Mouse (Mus musculus): ENCODE data around the gene Ndst2. TPM values are rescaled to one million over a fixed set of nuclear protein-coding genes. Genes with fewer than 3 reads are reported as not detected.
A peak's percentile ranks its signal among the peaks of the same experiment; 100 is the strongest.

The Ndst2 gene
- polyA plus RNA-seq, 1 experiment from 2014 or later = 28.1 TPM

GRCm38 (mm10) chr14:20771941-20772340 lies 37.6 kb upstream of the Ndst2 start:
- Histone ChIP-seq H3K9ac (replicated peaks; ENCODE audit: low read depth, low read length) (no peak overlapping the region), H3K27ac (ENCODE audit: low read length) (no peak overlapping the region), H3K36me3 (ENCODE audit: control insufficient read depth, insufficient read depth, low read length) (peaks cover 22% of the 10 kb centered on the region), H3K4me1 (ENCODE audit: control insufficient read depth, insufficient read depth, low read length) (no peaks in the 10 kb centered on the region; the same call in 1 of the 2 replicates), H3K4me2 (replicated peaks; ENCODE audit: low read depth, low read length) (no peak overlapping the region), H3K27me3 (ENCODE audit: control insufficient read depth, insufficient read depth, low read length) (no peaks in the 10 kb centered on the region), H3K4me3 (ENCODE audit: low read depth, low read length) (no peak overlapping the region), H3K9me3 (ENCODE audit: control insufficient read depth, low read depth, low read length) (no peaks in the 10 kb centered on the region)
- WGBS = 71% methylated on average over 3 of the region's 3 CpGs
- no peak for ATAC-seq (ENCODE audit: insufficient number of reproducible peaks, insufficient read depth, low FRiP score, low read depth)

- H3K9ac ChIP-seq (replicated peaks; ENCODE audit: low read depth, low read length) = no peak overlapping the region
- no peaks in the 10 kb centered on the region for H3K9me3 ChIP-seq (ENCODE audit: control insufficient read depth, low read depth, low read length)
- peak; percentile 15; the same call in 1 of the 2 replicates for ATAC-seq (ENCODE audit: insufficient number of reproducible peaks, insufficient read depth, low FRiP score, low read depth)
- no peak overlapping the region for H3K27ac ChIP-seq (ENCODE audit: low read length)
- peaks cover 38% of the 10 kb centered on the region for H3K36me3 ChIP-seq (ENCODE audit: control insufficient read depth, insufficient read depth, low read length)
- H3K27me3 ChIP-seq (ENCODE audit: control insufficient read depth, insufficient read depth, low read length) = no peaks in the 10 kb centered on the region
- 72% methylated on average over 5 of the region's 5 CpGs for WGBS
- no peak overlapping the region for H3K4me2 ChIP-seq (replicated peaks; ENCODE audit: low read depth, low read length)
- no peak overlapping the region for H3K4me3 ChIP-seq (ENCODE audit: low read depth, low read length)
- H3K4me1 ChIP-seq (ENCODE audit: control insufficient read depth, insufficient read depth, low read length) = no peaks in the 10 kb centered on the region; the same call in 1 of the 2 replicates
These were observed 34.2 kb upstream of the Ndst2 start for GRCm38 (mm10) chr14:20768581-20768980.

- peak overlapping the region; percentile 39; the same call in 1 of the 2 replicates for H3K27ac ChIP-seq (ENCODE audit: low read length)
- peaks cover 38% of the 10 kb centered on the region for H3K36me3 ChIP-seq (ENCODE audit: control insufficient read depth, insufficient read depth, low read length)
- 92% methylated on average over 7 of the region's 7 CpGs for WGBS
These were observed 33.6 kb upstream of the Ndst2 start for GRCm38 (mm10) chr14:20767936-20768335.

GRCm38 (mm10) chr14:20765642-20766258 lies 31.4 kb upstream of the Ndst2 start:
- no peak overlapping the region for H3K9ac ChIP-seq (replicated peaks; ENCODE audit: low read depth, low read length)
- no peak overlapping the region for H3K27ac ChIP-seq (ENCODE audit: low read length)
- H3K9me3 ChIP-seq (ENCODE audit: control insufficient read depth, low read depth, low read length) = no peaks in the 10 kb centered on the region
- no peaks in the 10 kb centered on the region for H3K4me1 ChIP-seq (ENCODE audit: control insufficient read depth, insufficient read depth, low read length)
- H3K27me3 ChIP-seq (ENCODE audit: control insufficient read depth, insufficient read depth, low read length) = no peaks in the 10 kb centered on the region
- H3K4me2 ChIP-seq (replicated peaks; ENCODE audit: low read depth, low read length) = no peak overlapping the region
- ATAC-seq (ENCODE audit: insufficient number of reproducible peaks, insufficient read depth, low FRiP score, low read depth) = peak; percentile 62; the same call in 1 of the 2 replicates
- 26% methylated on average over 12 of the region's 12 CpGs for WGBS
- peaks cover 51% of the 10 kb centered on the region for H3K36me3 ChIP-seq (ENCODE audit: control insufficient read depth, insufficient read depth, low read length)
- no peak overlapping the region for H3K4me3 ChIP-seq (ENCODE audit: low read depth, low read length)

More at GRCm38 (mm10) chr14:20767936-20768335, 33.6 kb upstream of the Ndst2 start:
- no peak overlapping the region for H3K9ac ChIP-seq (replicated peaks; ENCODE audit: low read depth, low read length)
- ATAC-seq (ENCODE audit: insufficient number of reproducible peaks, insufficient read depth, low FRiP score, low read depth) = no peak
- no peaks in the 10 kb centered on the region for H3K4me1 ChIP-seq (ENCODE audit: control insufficient read depth, insufficient read depth, low read length)
- H3K4me3 ChIP-seq (ENCODE audit: low read depth, low read length) = no peak overlapping the region
- H3K9me3 ChIP-seq (ENCODE audit: control insufficient read depth, low read depth, low read length) = no peaks in the 10 kb centered on the region
- H3K27me3 ChIP-seq (ENCODE audit: control insufficient read depth, insufficient read depth, low read length) = no peaks in the 10 kb centered on the region
- no peak overlapping the region for H3K4me2 ChIP-seq (replicated peaks; ENCODE audit: low read depth, low read length)

GRCm38 (mm10) chr14:20764942-20765341 lies 30.6 kb upstream of the Ndst2 start:
- Histone ChIP-seq H3K27ac (ENCODE audit: low read length) (no peak overlapping the region), H3K9me3 (ENCODE audit: control insufficient read depth, low read depth, low read length) (no peaks in the 10 kb centered on the region), H3K4me3 (ENCODE audit: low read depth, low read length) (no peak overlapping the region), H3K4me2 (replicated peaks; ENCODE audit: low read depth, low read length) (no peak overlapping the region), H3K27me3 (ENCODE audit: control insufficient read depth, insufficient read depth, low read length) (no peaks in the 10 kb centered on the region), H3K4me1 (ENCODE audit: control insufficient read depth, insufficient read depth, low read length) (no peaks in the 10 kb centered on the region), H3K36me3 (ENCODE audit: control insufficient read depth, insufficient read depth, low read length) (peaks cover 51% of the 10 kb centered on the region), H3K9ac (replicated peaks; ENCODE audit: low read depth, low read length) (no peak overlapping the region)
- 90% methylated on average over 5 of the region's 5 CpGs for WGBS
- ATAC-seq (ENCODE audit: insufficient number of reproducible peaks, insufficient read depth, low FRiP score, low read depth) = no peak

GRCm38 (mm10) chr14:20758768-20759435 lies 24.5 kb upstream of the Ndst2 start:
- ATAC-seq (ENCODE audit: insufficient number of reproducible peaks, insufficient read depth, low FRiP score, low read depth) = no peak
- 74% methylated on average over 8 of the region's 8 CpGs for WGBS
- Histone ChIP-seq H3K4me3 (ENCODE audit: low read depth, low read length) (no peak overlapping the region), H3K4me1 (ENCODE audit: control insufficient read depth, insufficient read depth, low read length) (no peaks in the 10 kb centered on the region), H3K9me3 (ENCODE audit: control insufficient read depth, low read depth, low read length) (no peaks in the 10 kb centered on the region), H3K36me3 (ENCODE audit: control insufficient read depth, insufficient read depth, low read length) (peaks cover 72% of the 10 kb centered on the region), H3K9ac (replicated peaks; ENCODE audit: low read depth, low read length) (no peak overlapping the region), H3K27ac (ENCODE audit: low read length) (no peak overlapping the region), H3K4me2 (replicated peaks; ENCODE audit: low read depth, low read length) (no peak overlapping the region), H3K27me3 (ENCODE audit: control insufficient read depth, insufficient read depth, low read length) (no peaks in the 10 kb centered on the region)

- no peak for ATAC-seq (ENCODE audit: insufficient number of reproducible peaks, insufficient read depth, low FRiP score, low read depth)
- Histone ChIP-seq H3K4me1 (ENCODE audit: control insufficient read depth, insufficient read depth, low read length) (no peaks in the 10 kb centered on the region), H3K36me3 (ENCODE audit: control insufficient read depth, insufficient read depth, low read length) (peaks cover 67% of the 10 kb centered on the region), H3K4me3 (ENCODE audit: low read depth, low read length) (no peak overlapping the region), H3K27ac (ENCODE audit: low read length) (no peak overlapping the region), H3K4me2 (replicated peaks; ENCODE audit: low read depth, low read length) (no peak overlapping the region), H3K27me3 (ENCODE audit: control insufficient read depth, insufficient read depth, low read length) (no peaks in the 10 kb centered on the region), H3K9me3 (ENCODE audit: control insufficient read depth, low read depth, low read length) (no peaks in the 10 kb centered on the region), H3K9ac (replicated peaks; ENCODE audit: low read depth, low read length) (no peak overlapping the region)
- WGBS = 93% methylated on average over 22 of the region's 22 CpGs
These were observed 23.1 kb upstream of the Ndst2 start for GRCm38 (mm10) chr14:20757370-20757907.

GRCm38 (mm10) chr14:20753792-20754191 lies 19.4 kb upstream of the Ndst2 start:
- Histone ChIP-seq H3K27me3 (ENCODE audit: control insufficient read depth, insufficient read depth, low read length) (no peaks in the 10 kb centered on the region), H3K9ac (replicated peaks; ENCODE audit: low read depth, low read length) (no peak overlapping the region), H3K4me1 (ENCODE audit: control insufficient read depth, insufficient read depth, low read length) (no peaks in the 10 kb centered on the region), H3K9me3 (ENCODE audit: control insufficient read depth, low read depth, low read length) (no peaks in the 10 kb centered on the region), H3K4me3 (ENCODE audit: low read depth, low read length) (no peak overlapping the region), H3K4me2 (replicated peaks; ENCODE audit: low read depth, low read length) (no peak overlapping the region), H3K36me3 (ENCODE audit: control insufficient read depth, insufficient read depth, low read length) (peaks cover 40% of the 10 kb centered on the region), H3K27ac (ENCODE audit: low read length) (no peak overlapping the region)
- WGBS = 83% methylated on average over 3 of the region's 3 CpGs
- no peak for ATAC-seq (ENCODE audit: insufficient number of reproducible peaks, insufficient read depth, low FRiP score, low read depth)
